Mouse (Mus musculus) 3134 (cell line): ENCODE results near the gene Tprn.
A peak's percentile ranks its signal among the peaks of the same experiment; 100 is the strongest.
"Not testable (repeated sequence)": the region's sequence is repeated elsewhere in the genome, so short reads cannot be mapped to it uniquely, and the experiment has no call there.

Experiments
- DNase-seq: peaks from one replicate; pipeline ENCODE4 v3.0.0-alpha.2; 2011; ENCODE audit warnings: low spot score; ENCODE audit not compliant: insufficient read length; ENCODE audit errors: extremely low read depth

The Tprn gene

GRCm38 (mm10) chr2:25236614-25237013 lies 25.8 kb upstream of the Tprn start, which contains the start of gene Rnf224:
TSS of gene Rnf224 (minus strand) at chr2:25236787.
- no peak for DNase-seq

GRCm38 (mm10) chr2:25237522-25237921 lies 24.9 kb upstream of the Tprn start:
- no peak for DNase-seq

- no peak for DNase-seq
These were observed 24.3 kb upstream of the Tprn start for GRCm38 (mm10) chr2:25238106-25238505.

GRCm38 (mm10) chr2:25239766-25240165 lies 22.7 kb upstream of the Tprn start:
- no peak for DNase-seq

GRCm38 (mm10) chr2:25240310-25240709 lies 22.1 kb upstream of the Tprn start:
- DNase-seq: no peak

GRCm38 (mm10) chr2:25240723-25241437 lies 21.5 kb upstream of the Tprn start:
- no peak for DNase-seq

GRCm38 (mm10) chr2:25241438-25241775 lies 21.0 kb upstream of the Tprn start:
- no peak for DNase-seq

- DNase-seq: no peak
These were observed 20.3 kb upstream of the Tprn start, which contains the start of the genes Rnf208 and Cysrt1 for GRCm38 (mm10) chr2:25242101-25242506. TSS of gene Rnf208 (plus strand) at chr2:25242255. TSS of gene Cysrt1 (minus strand) at chr2:25242452.

GRCm38 (mm10) chr2:25243342-25243741 lies 19.1 kb upstream of the Tprn start:
- DNase-seq: no peak

- no peak for DNase-seq
These were observed 18.3 kb upstream of the Tprn start for GRCm38 (mm10) chr2:25244144-25244543.

- no peak for DNase-seq
These were observed 16.0 kb upstream of the Tprn start, which contains the start of gene AL732309.1 for GRCm38 (mm10) chr2:25246183-25247072. TSS of gene AL732309.1 (minus strand) at chr2:25246863.

- DNase-seq: no peak
These were observed 10.1 kb upstream of the Tprn start for GRCm38 (mm10) chr2:25252331-25252730.

- peak; percentile 83 for DNase-seq
These were observed 7.1 kb upstream of the Tprn start, which contains the start of gene Tmem203 for GRCm38 (mm10) chr2:25255284-25255779. TSS of gene Tmem203 (plus strand) at chr2:25255439.

GRCm38 (mm10) chr2:25256443-25257109 lies 5.8 kb upstream of the Tprn start:
- not testable (repeated sequence) for DNase-seq

GRCm38 (mm10) chr2:25257250-25257649 lies 5.2 kb upstream of the Tprn start:
- DNase-seq: not testable (repeated sequence)

GRCm38 (mm10) chr2:25258887-25259286 lies 3.5 kb upstream of the Tprn start:
- no peak for DNase-seq

- no peak for DNase-seq
These were observed 548 bp upstream of the Tprn start for GRCm38 (mm10) chr2:25261870-25262269.

GRCm38 (mm10) chr2:25262795-25263622 lies 591 bp downstream of the Tprn start:
- DNase-seq: peak; percentile 66

- DNase-seq: no peak
These were observed 1.3 kb downstream of the Tprn start for GRCm38 (mm10) chr2:25263623-25264285.
